29 mouse cellular contexts compared by ENCODE assay signal in genomic region chr11:95762996-95763395, GRCm38 (mm10). TPM values are rescaled to one million over a fixed set of nuclear protein-coding genes. Genes with fewer than 3 reads are reported as not detected.
A peak's percentile ranks its signal among the peaks of the same experiment; 100 is the strongest.
DNase-seq lines count a peak whose midpoint lies in the region; ATAC-seq and TF ChIP-seq lines count a peak whose summit lies in the region.
"Had no signal": no experiment of that assay in that cellular context is flagged by ENCODE, and none has a peak within 500 bp of the region (broad histone marks: within the 10 kb centered on the region; RNA-seq: fewer than 3 reads in every experiment).

No protein-coding gene starts in this region.

- H3K36me3 ChIP-seq in kidney, adult 2 months (ENCODE audit: control insufficient read depth, insufficient read depth, low read length) = no peaks in the 10 kb centered on the region
- peaks cover 10% of the 10 kb centered on the region for H3K36me3 ChIP-seq in lung, embryonic 16.5 days (ENCODE audit: control insufficient read depth, insufficient read depth, low read length)
- H3K36me3 ChIP-seq in E14TG2a.4 (ENCODE audit: insufficient read depth, low read length) = peaks cover 84% of the 10 kb centered on the region
- peaks cover 33% of the 10 kb centered on the region for H3K36me3 ChIP-seq in limb, embryonic 14.5 days (ENCODE audit: control insufficient read depth, insufficient read depth, low read length)

- H3K9ac ChIP-seq in lung, embryonic 16.5 days (ENCODE audit: low read length) = no peak overlapping the region
- H3K9ac ChIP-seq in limb, embryonic 14.5 days (ENCODE audit: low read depth, low read length, severe bottlenecking) = no peak overlapping the region
- H3K9ac ChIP-seq: embryonic facial prominence, embryonic 15.5 days; forebrain, embryonic 13.5 days; hindbrain, embryonic 13.5 days; limb, embryonic 13.5 days; liver, embryonic 13.5 days; lung, embryonic 15.5 days; midbrain, embryonic 13.5 days; stomach, embryonic 15.5 days had no signal

- H3K4me2 ChIP-seq in lung, embryonic 16.5 days (ENCODE audit: low read depth, low read length) = no peak overlapping the region
- H3K4me2 ChIP-seq in limb, embryonic 14.5 days (replicated peaks; ENCODE audit: low read depth, low read length, severe bottlenecking) = no peak overlapping the region
- H3K4me2 ChIP-seq: embryonic facial prominence, embryonic 15.5 days; forebrain, embryonic 13.5 days; heart, embryonic 11.5 days; hindbrain, embryonic 13.5 days; limb, embryonic 13.5 days; liver, embryonic 13.5 days; lung, embryonic 15.5 days; midbrain, embryonic 13.5 days; stomach, embryonic 15.5 days had no signal

- H3K4me3 ChIP-seq in kidney, adult 2 months (ENCODE audit: insufficient read depth, low read depth, low read length) = no peak overlapping the region
- H3K4me3 ChIP-seq in lung, embryonic 16.5 days (ENCODE audit: low read length) = no peak overlapping the region
- H3K4me3 ChIP-seq in E14TG2a.4 (replicated peaks; ENCODE audit: low read length) = peak overlapping the region; percentile 58; the same call in 1 of the 2 replicates
- no peak overlapping the region for H3K4me3 ChIP-seq in limb, embryonic 14.5 days (replicated peaks; ENCODE audit: low read length)
- H3K4me3 ChIP-seq: embryonic facial prominence, embryonic 15.5 days; forebrain, embryonic 13.5 days; hindbrain, embryonic 13.5 days; limb, embryonic 13.5 days; liver, embryonic 13.5 days; lung, embryonic 15.5 days; megakaryocyte, embryonic 14.5 days; midbrain, embryonic 13.5 days; stomach, embryonic 15.5 days had no signal

- peaks cover 3% of the 10 kb centered on the region; the same call in 1 of the 2 replicates for H3K4me1 ChIP-seq in kidney, adult 2 months (ENCODE audit: control insufficient read depth, insufficient read depth, low read length)
- 0 out of 2 replicates have a peak, but pooled peaks cover 2% of the 10 kb centered on the region for H3K4me1 ChIP-seq in lung, embryonic 16.5 days (replicated peaks; ENCODE audit: control insufficient read depth, insufficient read depth, low read length)
- H3K4me1 ChIP-seq in E14TG2a.4 (replicated peaks; ENCODE audit: low read depth, low read length) = peaks cover 32% of the 10 kb centered on the region
- 0 out of 2 replicates have a peak, but pooled peaks cover 3% of the 10 kb centered on the region for H3K4me1 ChIP-seq in limb, embryonic 14.5 days (ENCODE audit: control insufficient read depth, insufficient read depth, low read length)
- H3K4me1 ChIP-seq: embryonic facial prominence, embryonic 15.5 days; forebrain, embryonic 13.5 days; hindbrain, embryonic 13.5 days; liver, embryonic 13.5 days; megakaryocyte, embryonic 14.5 days; midbrain, embryonic 13.5 days; stomach, embryonic 15.5 days had no signal

- no peak for TF ChIP-seq CTCF in kidney, adult 2 months (conservative IDR thresholded peaks at IDR 0.05; ENCODE audit: insufficient read depth, insufficient read length, low read depth, low read length)
- no peak for TF ChIP-seq CTCF in E14TG2a.4 (conservative IDR thresholded peaks at IDR 0.05; ENCODE audit: low read length)

- H3K27me3 ChIP-seq in kidney, adult 2 months (replicated peaks; ENCODE audit: control insufficient read depth, insufficient read depth, low read length) = no peaks in the 10 kb centered on the region
- no peaks in the 10 kb centered on the region for H3K27me3 ChIP-seq in lung, embryonic 16.5 days (ENCODE audit: control insufficient read depth, insufficient read depth, low read depth, low read length)
- H3K27me3 ChIP-seq in E14TG2a.4 (ENCODE audit: insufficient read depth, low read length) = no peaks in the 10 kb centered on the region
- H3K27me3 ChIP-seq in limb, embryonic 14.5 days (ENCODE audit: control insufficient read depth, insufficient read depth, low read length) = no peaks in the 10 kb centered on the region
- H3K27me3 ChIP-seq: CH12.LX; embryonic facial prominence, embryonic 15.5 days; forebrain, embryonic 13.5 days; hindbrain, embryonic 13.5 days; limb, embryonic 13.5 days; liver, embryonic 13.5 days; lung, embryonic 15.5 days; megakaryocyte, embryonic 14.5 days; midbrain, embryonic 13.5 days; stomach, embryonic 15.5 days had no signal

- no peak overlapping the region for H3K27ac ChIP-seq in kidney, adult 2 months (ENCODE audit: insufficient read depth, low read depth, low read length)
- H3K27ac ChIP-seq in lung, embryonic 16.5 days (ENCODE audit: low read length) = no peak overlapping the region
- H3K27ac ChIP-seq in limb, embryonic 14.5 days (replicated peaks; ENCODE audit: low read depth, low read length) = no peak overlapping the region
- H3K27ac ChIP-seq: embryonic facial prominence, embryonic 15.5 days; forebrain, embryonic 13.5 days; hindbrain, embryonic 13.5 days; kidney, postnatal 0 days; limb, embryonic 13.5 days; liver, embryonic 13.5 days; lung, embryonic 15.5 days; midbrain, embryonic 13.5 days; stomach, embryonic 15.5 days had no signal

- DNase-seq in kidney, adult 2 months = peak; percentile 45
- no peak for DNase-seq in kidney, postnatal 10 days
- DNase-seq in lung, postnatal 4 days = no peak
- DNase-seq in limb, embryonic 14.5 days (ENCODE audit: low spot score) = peak; percentile 80
- DNase-seq in left cerebral cortex, adult 11 months (ENCODE audit: low spot score) = no peak
- DNase-seq in cerebellum, postnatal 10 days = no peak
- DNase-seq: adrenal gland, postnatal 14 days; cerebellum, adult 11 months; cerebellum, adult 9-10 months; gastrocnemius, postnatal 10 days; heart, postnatal 4 days; layer of hippocampus, adult 9-11 months; liver, embryonic 13.5 days; right cerebral cortex, postnatal 14 days had no signal

- no peaks in the 10 kb centered on the region for H3K9me3 ChIP-seq in lung, embryonic 16.5 days (ENCODE audit: control insufficient read depth, low read length)
- H3K9me3 ChIP-seq in E14TG2a.4 (ENCODE audit: low read length) = no peaks in the 10 kb centered on the region
- H3K9me3 ChIP-seq in limb, embryonic 14.5 days (ENCODE audit: control insufficient read depth, low read length) = no peaks in the 10 kb centered on the region
- H3K9me3 ChIP-seq: embryonic facial prominence, embryonic 15.5 days; forebrain, embryonic 13.5 days; G1E; hindbrain, embryonic 13.5 days; limb, embryonic 13.5 days; liver, embryonic 13.5 days; lung, embryonic 15.5 days; megakaryocyte, embryonic 14.5 days; midbrain, embryonic 13.5 days; stomach, embryonic 15.5 days had no signal

- ATAC-seq in lung, embryonic 16.5 days (ENCODE audit: low read depth) = 0 out of 2 replicates have a peak, but pooled peaks have one; percentile 47
- no peak for ATAC-seq in limb, embryonic 14.5 days (ENCODE audit: low FRiP score, low read depth)
- ATAC-seq: forebrain, embryonic 13.5 days; intestine, postnatal 0 days; midbrain, embryonic 13.5 days had no signal

- 64% methylated on average over 4 of the region's 4 CpGs for WGBS in kidney, adult 2 months
- 73% methylated on average over 4 of the region's 4 CpGs for WGBS in lung, embryonic 16.5 days
- WGBS in limb, embryonic 14.5 days = 61% methylated on average over 4 of the region's 4 CpGs

- no peak for TF ChIP-seq POLR2A in kidney, adult 2 months (IDR thresholded peaks at IDR 0.05; ENCODE audit: low read depth, low read length)
- TF ChIP-seq POLR2A in limb, embryonic 14.5 days (IDR thresholded peaks at IDR 0.05; ENCODE audit: borderline replicate concordance, extremely low read depth, insufficient read depth, insufficient read length) = no peak

RNA-seq across cellular contexts. Expression of gene B130006D01Rik, which starts 39.6 kb away (rescaled TPM):
- polyA plus RNA-seq in kidney, adult 2 months (2012; rRNA removed) = 0.03 and 0.07 TPM in 2 replicates
- 1.1 and 1.4 TPM in 2 replicates for polyA plus RNA-seq in lung, embryonic 16.5 days (2015; fragmentation: Nextera tagmentation; extraction: Ambion mirVana)
- polyA plus RNA-seq in limb, embryonic 14.5 days (2012; rRNA removed) = 0.34 and 0.46 TPM in 2 replicates
- 1.6 and 2.2 TPM in 2 replicates for polyA plus RNA-seq in limb, embryonic 14.5 days (2014; fragmentation: Nextera tagmentation; extraction: Ambion mirVana)

RNA-seq across cellular contexts. Expression of gene Zfp652, which starts 50.5 kb away (rescaled TPM):
- polyA plus RNA-seq in kidney, adult 2 months (2012; rRNA removed) = 10.9 and 11.4 TPM in 2 replicates
- 21.7 and 23.2 TPM in 2 replicates for polyA plus RNA-seq in lung, embryonic 16.5 days (2015; fragmentation: Nextera tagmentation; extraction: Ambion mirVana)
- polyA plus RNA-seq in limb, embryonic 14.5 days (2012; rRNA removed) = 25.3 and 31.2 TPM in 2 replicates
- polyA plus RNA-seq in limb, embryonic 14.5 days (2014; fragmentation: Nextera tagmentation; extraction: Ambion mirVana) = 13.3 and 13.8 TPM in 2 replicates

Comparison
In these comparisons a context has a peak if more than half of its experiments do, and no peak if none do; other contexts are left out.
1. DNase-seq: peak in kidney, adult 2 months (single experiment) and limb, embryonic 14.5 days (single experiment); none in kidney, postnatal 10 days (single experiment), lung, postnatal 4 days (0 of 2), left cerebral cortex, adult 11 months (single experiment) and cerebellum, postnatal 10 days (0 of 2).